Mouse (Mus musculus): ENCODE measurements around the gene Pde4c.

DNA sequence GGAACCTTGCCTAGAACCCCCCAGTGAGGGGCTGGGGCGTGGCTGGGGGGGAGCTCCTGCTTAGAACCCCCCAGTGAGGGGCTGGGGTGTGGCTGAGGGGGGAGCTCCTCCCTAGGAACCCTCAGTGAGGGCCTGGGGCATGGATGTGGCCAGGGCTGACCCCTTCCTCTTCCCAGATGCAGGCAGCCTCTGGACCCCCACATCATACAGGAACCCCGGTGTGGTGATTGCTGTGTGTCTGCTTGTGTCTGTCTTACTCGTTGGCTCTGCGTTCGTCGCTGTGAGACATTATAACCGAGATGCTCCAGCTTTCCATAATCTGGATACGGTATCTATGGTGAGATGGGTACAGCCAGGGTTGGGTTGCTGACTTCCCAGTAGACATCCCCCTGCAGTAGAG lies 1.9 kb upstream of the Pde4c start:
- TF ChIP-seq TAL1 (IDR thresholded peaks at IDR 0.05; ENCODE audit: low read length) (no peak), GATA1 (IDR thresholded peaks at IDR 0.05; ENCODE audit: low read length) (no peak)

Data from erythroblast, embryonic 14.5 days (primary cell).